Mouse (Mus musculus) spleen, adult 12 weeks (tissue): ENCODE results near the gene Eefsec.

ENCODE experiments used
- DNase-seq: peaks from one replicate; pipeline ENCODE4 v3.0.0; 2022; ENCODE audit warnings: low spot score

The Eefsec gene

DNA sequence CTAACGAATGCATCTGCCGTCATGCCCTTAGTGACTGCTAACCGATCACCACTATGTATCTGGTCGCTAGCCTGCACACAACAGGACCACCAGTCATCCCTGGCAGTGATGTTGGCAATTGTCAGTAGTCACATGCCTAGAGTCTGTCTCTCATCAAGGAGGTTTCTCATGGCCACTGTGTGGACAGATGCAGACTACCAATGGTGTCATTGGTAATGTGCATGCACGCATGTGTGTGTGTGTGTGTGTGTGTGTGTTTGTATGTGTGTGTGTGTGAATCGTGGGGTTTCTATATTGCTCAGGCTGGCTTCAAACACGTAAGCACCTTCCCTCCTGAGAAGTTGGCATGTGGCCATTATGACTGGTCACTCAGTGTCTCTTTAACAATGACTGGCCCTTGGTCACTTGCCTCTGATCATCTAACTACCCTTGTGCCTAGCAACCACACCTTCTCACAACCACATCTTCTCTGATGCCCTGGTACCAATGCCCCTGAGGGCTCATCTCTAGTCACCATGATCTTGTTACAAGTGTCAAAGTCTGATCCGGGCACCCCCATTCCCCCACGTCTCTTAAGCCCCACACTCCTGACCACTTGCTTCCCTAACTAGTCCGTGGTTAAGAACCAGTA is 238.8 kb downstream of the Eefsec start:
- no peak for DNase-seq
